Mouse (Mus musculus) kidney, postnatal 0 days (tissue): ENCODE data around the gene Wdr19. TPM values are rescaled to one million over a fixed set of nuclear protein-coding genes. Genes with fewer than 3 reads are reported as not detected.

Source experiments
- ATAC-seq: fragments of 200-750 bp; cut with Nextera tagmentation; replicated peaks from 2 replicates; pipeline ENCODE4 v1.8.0; 2017; ENCODE audit warnings: low read depth, moderate number of reproducible peaks, moderate TSS enrichment, moderate library complexity; ENCODE audit not compliant: low FRiP score
- DNase-seq: peaks from one replicate; pipeline ENCODE4 v3.0.0-alpha.2; 2016; ENCODE audit warnings: low spot score
- H3K27ac ChIP-seq: fragments of 300-500 bp; sonication (generic); 2 replicates; pipeline ENCODE4 v1.5.1; 2014; ENCODE audit warnings: mild to moderate bottlenecking
- H3K27me3 ChIP-seq: fragments of 300-500 bp; sonication (generic); 2 replicates; pipeline ENCODE4 v1.6.1; 2014; ENCODE audit warnings: low read length, mixed read lengths; ENCODE audit not compliant: insufficient read depth
- H3K36me3 ChIP-seq: fragments of 300-500 bp; sonication (generic); 2 replicates; pipeline ENCODE4 v1.6.1; 2014; ENCODE audit warnings: low read length, mixed read lengths; ENCODE audit not compliant: insufficient read depth
- H3K4me1 ChIP-seq: fragments of 300-500 bp; sonication (generic); replicated peaks from 2 replicates; pipeline ENCODE4 v1.6.1; 2014; ENCODE audit warnings: antibody characterized with exemption, low read length, mixed read lengths; ENCODE audit not compliant: insufficient read depth
- H3K4me2 ChIP-seq: fragments of 300-500 bp; sonication (generic); 2 replicates; pipeline ENCODE4 v1.6.1; 2014; ENCODE audit warnings: mild to moderate bottlenecking, low read length, moderate library complexity, mixed read lengths
- H3K4me3 ChIP-seq: fragments of 300-500 bp; sonication (generic); replicated peaks from 2 replicates; pipeline ENCODE4 v1.5.1; 2014; ENCODE audit warnings: low read depth, low read length
- H3K9ac ChIP-seq: fragments of 300-500 bp; sonication (generic); 2 replicates; pipeline ENCODE4 v1.6.1; 2014; ENCODE audit warnings: low read depth, low read length
- H3K9me3 ChIP-seq: fragments of 300-500 bp; sonication (generic); replicated peaks from 2 replicates; pipeline ENCODE4 v1.6.1; 2016; ENCODE audit warnings: low read length, inconsistent platforms, mixed read lengths
- CTCF ChIP-seq: IDR thresholded peaks from 2 replicates; pipeline ENCODE4 v1.5.1; 2016; ENCODE audit warnings: antibody characterized with exemption, low read depth, mild to moderate bottlenecking, moderate library complexity
- WGBS: fragments of 180-500 bp; shearing (Covaris S2); extraction: QIAGEN DNeasy Blood & Tissue Kit; methylation state at CpG from one replicate; pipeline ENCODE4 v1.1.7; 2014; 5-methylcytosine and 5-hydroxymethylcytosine counted together
- polyA plus RNA-seq: library from polyadenylated mRNA; unstranded; fragments of >200 nt; fragmentation: Nextera tagmentation; extraction: Ambion mirVana; gene quantifications from 2 replicates; pipeline ENCODE4 v1.2.1, GENCODE M21; 2015

Gene Wdr19
- polyA plus RNA-seq = 9.9 and 10.2 TPM in 2 replicates

DNA sequence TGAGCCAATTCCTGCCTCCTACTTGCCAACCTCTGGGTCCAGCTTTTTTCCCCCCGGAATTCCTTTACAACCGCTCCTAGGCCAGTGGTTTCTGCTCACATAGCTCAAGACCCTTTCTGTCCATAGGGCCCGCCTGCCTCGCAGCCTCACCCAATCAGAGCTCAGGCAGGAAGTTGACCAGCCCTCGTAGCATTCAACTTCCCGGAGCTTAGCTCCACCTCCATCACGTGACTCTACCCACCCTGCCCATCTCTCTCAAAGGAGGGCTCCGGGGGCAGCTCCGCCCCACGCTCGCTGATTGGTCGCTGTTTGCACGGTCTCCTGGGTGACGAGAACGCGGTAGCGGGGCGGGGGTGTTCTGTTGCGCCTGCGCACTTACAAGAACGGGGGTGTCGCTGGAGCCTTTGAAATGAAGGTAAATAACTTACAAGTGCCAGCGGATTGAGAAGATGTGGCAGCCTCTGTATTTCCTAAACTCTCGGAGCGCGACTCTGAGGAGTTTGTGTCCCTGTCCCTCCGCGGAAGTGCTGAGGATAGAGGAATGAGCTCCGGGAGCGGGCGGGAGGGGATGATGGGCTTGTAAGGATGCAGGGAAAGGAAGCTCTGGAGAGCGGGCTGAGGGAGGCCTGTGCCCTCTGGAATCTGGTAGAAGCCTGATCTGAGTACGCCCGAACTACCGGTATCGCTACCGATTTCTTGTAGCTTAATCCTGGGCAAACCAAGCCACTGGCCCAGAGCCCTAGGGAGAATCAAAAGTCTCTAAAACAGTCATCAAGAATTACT, at the start of gene Wdr19:
Wdr19 (plus strand) TSS at position 351 of the 783 bp plus-strand sequence.
- Histone ChIP-seq H3K9me3 (no peaks in the 10 kb centered on the region), H3K4me1 (0 out of 2 replicates have a peak, but pooled peaks cover 2% of the 10 kb centered on the region), H3K4me2 (peak within 1 kb of the TSS; percentile 73), H3K27me3 (no peaks in the 10 kb centered on the region), H3K9ac (peak within 1 kb of the TSS; percentile 68), H3K4me3 (peak within 1 kb of the TSS; percentile 55), H3K36me3 (0 out of 2 replicates have a peak, but pooled peaks cover 5% of the 10 kb centered on the region), H3K27ac (peak within 1 kb of the TSS; percentile 85)
- DNase-seq (peak; percentile 100), ATAC-seq (peak; percentile 100)
- WGBS = under 1% methylated on average over 37 of the region's 37 CpGs
- TF ChIP-seq CTCF = no peak

GRCm38 (mm10) chr5:65149706-65150105, 49.8 kb upstream of the Wdr19 start:
- 0 out of 2 replicates have a peak, but pooled peaks cover 25% of the 10 kb centered on the region for H3K36me3 ChIP-seq
- no peak overlapping the region for H3K27ac ChIP-seq
- TF ChIP-seq CTCF = no peak
- ATAC-seq (no peak), DNase-seq (no peak)
- H3K27me3 ChIP-seq = no peaks in the 10 kb centered on the region
- H3K9ac ChIP-seq = no peak overlapping the region
- no peaks in the 10 kb centered on the region for H3K9me3 ChIP-seq
- no peak overlapping the region for H3K4me3 ChIP-seq
- WGBS = 93% methylated on average over 6 of the region's 6 CpGs
- H3K4me2 ChIP-seq = no peak overlapping the region
- H3K4me1 ChIP-seq = no peaks in the 10 kb centered on the region

DNA sequence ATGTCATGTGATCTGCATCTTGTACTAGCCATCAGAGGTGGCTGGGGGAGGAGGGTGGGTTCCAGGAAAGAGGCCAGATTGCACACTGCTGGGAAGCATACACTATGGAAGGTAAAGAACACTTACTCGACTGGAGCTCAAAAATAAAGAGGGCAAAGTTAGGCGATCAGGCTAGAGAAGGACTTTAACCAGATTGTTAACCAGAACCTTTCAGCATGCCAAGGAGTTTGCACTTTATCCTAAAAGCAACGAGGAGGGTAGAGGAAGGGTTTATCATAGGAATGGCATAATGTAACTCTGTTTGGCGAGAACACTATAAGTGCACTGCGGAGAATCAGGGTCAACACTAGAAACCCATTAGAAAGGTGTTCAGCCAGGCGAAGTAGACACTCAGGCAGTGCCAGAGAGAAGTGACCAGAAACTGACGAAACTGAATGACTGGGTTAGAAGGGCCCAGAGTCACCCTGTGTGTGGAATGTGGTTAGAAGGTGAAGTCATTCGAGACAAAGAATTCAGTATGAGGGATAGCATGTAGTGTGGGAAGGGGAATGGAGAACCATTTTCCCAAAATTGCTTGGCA, 49.0 kb upstream of the Wdr19 start:
- 74% methylated on average over 8 of the region's 8 CpGs for WGBS
- H3K4me3 ChIP-seq = no peak overlapping the region
- no peaks in the 10 kb centered on the region for H3K27me3 ChIP-seq
- H3K36me3 ChIP-seq = 0 out of 2 replicates have a peak, but pooled peaks cover 21% of the 10 kb centered on the region
- TF ChIP-seq CTCF = no peak
- no peaks in the 10 kb centered on the region for H3K9me3 ChIP-seq
- H3K4me2 ChIP-seq = no peak overlapping the region
- no peak for ATAC-seq
- DNase-seq = no peak
- no peaks in the 10 kb centered on the region for H3K4me1 ChIP-seq
- H3K9ac ChIP-seq = no peak overlapping the region
- no peak overlapping the region; the same call in 1 of the 2 replicates for H3K27ac ChIP-seq

DNA sequence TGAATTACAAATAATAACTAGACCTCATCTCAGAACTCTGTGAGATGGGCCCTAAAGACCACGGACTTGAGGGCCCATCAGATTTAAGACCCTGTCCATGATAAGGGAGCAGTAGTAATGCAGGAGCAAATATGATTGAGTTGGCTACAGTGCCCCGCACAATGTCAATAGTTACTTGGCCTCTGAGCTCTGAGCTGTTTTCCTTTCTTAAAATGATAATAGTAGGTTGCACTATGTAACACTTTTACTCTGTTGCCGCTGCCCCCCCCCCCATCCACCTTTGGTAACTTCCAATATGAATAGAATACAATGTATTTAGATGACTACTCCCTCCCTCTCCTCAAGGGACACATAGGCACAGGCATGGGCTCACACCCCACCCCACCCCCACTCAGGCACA, 48.2 kb upstream of the Wdr19 start:
- H3K9ac ChIP-seq = no peak overlapping the region
- H3K27ac ChIP-seq = no peak overlapping the region
- 89% methylated on average over 3 of the region's 3 CpGs for WGBS
- TF ChIP-seq CTCF = no peak
- no peak for DNase-seq
- H3K9me3 ChIP-seq = no peaks in the 10 kb centered on the region
- H3K4me1 ChIP-seq = no peaks in the 10 kb centered on the region
- 0 out of 2 replicates have a peak, but pooled peaks cover 21% of the 10 kb centered on the region for H3K36me3 ChIP-seq
- H3K4me3 ChIP-seq = no peak overlapping the region
- H3K4me2 ChIP-seq = no peak overlapping the region
- no peak for ATAC-seq
- H3K27me3 ChIP-seq = no peaks in the 10 kb centered on the region

GRCm38 (mm10) chr5:65151767-65152166, 47.7 kb upstream of the Wdr19 start:
- H3K4me3 ChIP-seq = no peak overlapping the region
- H3K9me3 ChIP-seq = no peaks in the 10 kb centered on the region
- no peak for TF ChIP-seq CTCF
- H3K4me1 ChIP-seq = no peaks in the 10 kb centered on the region
- no peak overlapping the region for H3K9ac ChIP-seq
- H3K36me3 ChIP-seq = 0 out of 2 replicates have a peak, but pooled peaks cover 21% of the 10 kb centered on the region
- DNase-seq = no peak
- no peak overlapping the region for H3K4me2 ChIP-seq
- 83% methylated on average over 5 of the region's 5 CpGs for WGBS
- H3K27ac ChIP-seq = no peak overlapping the region
- ATAC-seq = no peak
- H3K27me3 ChIP-seq = no peaks in the 10 kb centered on the region

DNA sequence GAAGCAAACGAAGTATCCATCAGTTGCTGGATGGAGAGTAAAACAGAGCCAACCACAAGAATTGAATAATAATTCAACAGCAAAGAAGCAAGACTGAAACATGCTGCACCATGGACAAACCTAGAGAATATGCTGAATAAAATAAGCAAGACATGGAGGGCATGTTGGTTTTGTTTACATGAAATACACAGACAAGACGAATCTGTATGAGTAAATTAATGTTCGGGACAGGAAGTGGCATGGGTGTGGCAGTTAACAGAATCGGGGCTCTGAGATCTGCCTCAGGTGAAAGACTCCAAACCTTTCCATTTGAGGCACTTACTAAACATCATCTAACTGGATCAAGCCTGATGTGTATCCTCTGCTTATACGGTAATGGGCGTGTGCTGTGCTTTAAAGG, 45.2 kb upstream of the Wdr19 start:
- Histone ChIP-seq H3K27me3 (no peaks in the 10 kb centered on the region), H3K36me3 (0 out of 2 replicates have a peak, but pooled peaks cover 12% of the 10 kb centered on the region), H3K4me3 (no peak overlapping the region), H3K9ac (no peak overlapping the region), H3K4me2 (no peak overlapping the region), H3K4me1 (0 out of 2 replicates have a peak, but pooled peaks cover 5% of the 10 kb centered on the region), H3K27ac (no peak overlapping the region), H3K9me3 (no peaks in the 10 kb centered on the region)
- ATAC-seq = no peak
- 83% methylated on average over 6 of the region's 6 CpGs for WGBS
- no peak for TF ChIP-seq CTCF
- DNase-seq = no peak
